Comparison of ENCODE assay signal across 7 mouse cellular contexts in the genomic region with DNA sequence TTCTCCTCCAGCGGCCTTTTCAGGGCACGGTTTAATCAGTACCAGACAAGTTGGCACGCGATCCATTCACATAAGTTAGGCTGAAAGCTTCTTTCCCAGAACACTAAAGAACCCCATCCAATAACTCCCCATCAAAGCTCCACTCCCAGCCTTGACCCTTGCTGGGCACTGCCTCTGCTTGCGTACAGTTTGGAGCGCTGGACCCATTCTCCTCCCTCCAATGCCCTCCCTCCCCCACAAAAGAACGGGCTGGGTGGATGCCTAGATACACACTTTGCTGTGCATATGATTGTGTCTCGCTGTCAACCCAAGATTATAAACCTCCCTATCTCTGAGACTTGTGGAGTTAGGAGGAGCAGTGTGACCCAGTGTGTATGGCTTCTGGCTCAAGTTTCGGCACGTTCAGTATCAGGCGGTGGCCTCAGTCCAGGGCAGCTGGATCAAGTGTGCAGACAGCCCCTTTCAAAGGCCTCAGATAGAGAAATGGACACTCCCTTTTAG.
A peak's percentile ranks its signal among the peaks of the same experiment; 100 is the strongest.
DNase-seq lines count a peak whose midpoint lies in the region; ATAC-seq lines count a peak whose summit lies in the region.

No protein-coding gene starts in this region.

- H3K4me1 ChIP-seq in midbrain, embryonic 10.5 days, result peaks cover 26% of the 10 kb centered on the region
- H3K4me1 ChIP-seq in midbrain, embryonic 11.5 days (ENCODE audit: control insufficient read depth, insufficient read depth, low read length), result peaks cover 9% of the 10 kb centered on the region
- H3K4me1 ChIP-seq in midbrain, embryonic 15.5 days, result peaks cover 6% of the 10 kb centered on the region

- H3K27me3 ChIP-seq in midbrain, embryonic 10.5 days (ENCODE audit: low read depth, poor library complexity, severe bottlenecking), result no peaks in the 10 kb centered on the region
- no peaks in the 10 kb centered on the region for H3K27me3 ChIP-seq in midbrain, embryonic 11.5 days (ENCODE audit: control insufficient read depth, insufficient read depth, low read length)
- H3K27me3 ChIP-seq in midbrain, embryonic 15.5 days (replicated peaks), result no peaks in the 10 kb centered on the region

- DNase-seq in midbrain, embryonic 10.5 days (ENCODE audit: low spot score), result no peak
- no peak for DNase-seq in midbrain, embryonic 11.5 days (ENCODE audit: low spot score, missing footprints)
- DNase-seq in kidney, postnatal 10 days, result peak; percentile 73
- no peak for DNase-seq in retina, postnatal 1 day

- H3K4me3 ChIP-seq in midbrain, embryonic 10.5 days, result no peak overlapping the region
- H3K4me3 ChIP-seq in midbrain, embryonic 11.5 days (ENCODE audit: low read depth, low read length), result no peak overlapping the region
- no peak overlapping the region for H3K4me3 ChIP-seq in midbrain, embryonic 15.5 days

- H3K27ac ChIP-seq in midbrain, embryonic 10.5 days (replicated peaks), result peak overlapping the region; percentile 80; the same call in 1 of the 2 replicates
- no peak overlapping the region for H3K27ac ChIP-seq in midbrain, embryonic 11.5 days (ENCODE audit: low read depth, low read length)
- no peak overlapping the region for H3K27ac ChIP-seq in midbrain, embryonic 15.5 days

- WGBS in midbrain, embryonic 10.5 days, result 78% methylated on average over 11 of the region's 11 CpGs
- WGBS in midbrain, embryonic 11.5 days, result 73% methylated on average over 11 of the region's 11 CpGs
- 62% methylated on average over 11 of the region's 11 CpGs for WGBS in midbrain, embryonic 15.5 days

- H3K4me2 ChIP-seq in midbrain, embryonic 11.5 days, result no peak overlapping the region
- no peak overlapping the region for H3K4me2 ChIP-seq in midbrain, embryonic 15.5 days

- peaks cover 11% of the 10 kb centered on the region; the same call in 1 of the 2 replicates for H3K36me3 ChIP-seq in midbrain, embryonic 10.5 days
- no peaks in the 10 kb centered on the region for H3K36me3 ChIP-seq in midbrain, embryonic 11.5 days (ENCODE audit: control insufficient read depth, insufficient read depth, low read length)
- H3K36me3 ChIP-seq in midbrain, embryonic 15.5 days (replicated peaks), result no peaks in the 10 kb centered on the region

- ATAC-seq in midbrain, embryonic 11.5 days (ENCODE audit: low FRiP score), result no peak; the same call in 1 of the 2 replicates
- ATAC-seq in erythroid progenitor cell, adult 5-6 weeks (replicated peaks; ENCODE audit: low FRiP score, poor library complexity, severe bottlenecking), result peak; percentile 45
- peak; percentile 43; the same call in 1 of the 2 replicates for ATAC-seq in midbrain, embryonic 15.5 days (replicated peaks)
- no peak for ATAC-seq in activated CD4-positive, CD25-positive, alpha-beta regulatory T cell, adult 4 months

- no peak overlapping the region for H3K9ac ChIP-seq in midbrain, embryonic 11.5 days (ENCODE audit: low read length)
- no peak overlapping the region for H3K9ac ChIP-seq in midbrain, embryonic 15.5 days

- H3K9me3 ChIP-seq in midbrain, embryonic 10.5 days (replicated peaks), result no peaks in the 10 kb centered on the region
- H3K9me3 ChIP-seq in midbrain, embryonic 11.5 days (ENCODE audit: control insufficient read depth, low read length), result no peaks in the 10 kb centered on the region
- no peaks in the 10 kb centered on the region for H3K9me3 ChIP-seq in midbrain, embryonic 15.5 days

Comparison
In these comparisons a context has a peak if more than half of its experiments do, and no peak if none do; other contexts are left out.
1. ATAC-seq: peak in erythroid progenitor cell, adult 5-6 weeks (single experiment) and midbrain, embryonic 15.5 days (single experiment); none in midbrain, embryonic 11.5 days (single experiment) and activated CD4-positive, CD25-positive, alpha-beta regulatory T cell, adult 4 months (single experiment).